Mouse (Mus musculus) heart, adult 2 months (tissue): Measurements from ENCODE around the gene Rpl13a.

Experiments used
- CTCF ChIP-seq: fragments of 200-600 bp; IDR thresholded peaks from 2 replicates; pipeline ENCODE4 v1.8.1; 2022; ENCODE audit warnings: antibody characterized with exemption, mild to moderate bottlenecking, moderate library complexity
- EP300 ChIP-seq: fragments of 200-500 bp; IDR thresholded peaks from 2 replicates; pipeline ENCODE4 v1.6.1; 2011; ENCODE audit warnings: low read depth, low read length, control low read depth; ENCODE audit not compliant: insufficient read depth
- POLR2A ChIP-seq: fragments of 200-500 bp; IDR thresholded peaks from 2 replicates; pipeline ENCODE4 v1.6.1; 2011; ENCODE audit warnings: mild to moderate bottlenecking, low read depth, low read length, control low read depth; ENCODE audit not compliant: insufficient read depth

- TF ChIP-seq CTCF (no peak), POLR2A (no peak), EP300 (no peak)
These were observed 2.3 kb downstream of the Rpl13a start for GRCm38 (mm10) chr7:45126147-45126843.
